22 mouse cellular contexts compared by ENCODE assay signal in the genomic region with DNA sequence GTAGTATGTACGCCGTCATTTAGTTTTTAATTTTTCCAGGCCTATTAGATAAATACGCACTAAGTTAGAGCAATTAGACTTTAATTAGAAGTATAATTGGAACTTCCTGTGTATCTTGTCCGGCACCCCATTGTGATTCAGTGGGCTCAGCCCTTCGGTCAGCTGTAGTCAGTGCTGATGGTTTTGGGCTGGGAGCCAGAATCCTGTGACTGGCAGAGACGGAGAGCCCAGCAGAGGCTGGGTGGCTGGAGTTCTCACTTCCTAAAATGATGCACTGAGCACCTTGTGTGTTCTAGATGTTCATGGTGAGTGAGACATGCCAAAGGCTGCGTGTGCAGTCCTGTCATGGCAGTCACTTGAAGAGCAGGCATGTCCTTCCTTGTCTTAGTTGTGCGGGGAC. TPM values are rescaled to one million over a fixed set of nuclear protein-coding genes. Genes with fewer than 3 reads are reported as not detected.
DNase-seq lines count a peak whose midpoint lies in the region; ATAC-seq lines count a peak whose summit lies in the region.
"Had no signal": no experiment of that assay in that cellular context is flagged by ENCODE, and none has a peak within 500 bp of the region (broad histone marks: within the 10 kb centered on the region; RNA-seq: fewer than 3 reads in every experiment).

No protein-coding gene starts in this region.

- ATAC-seq in forebrain, embryonic 13.5 days = 0 out of 2 replicates have a peak, but pooled peaks have one; percentile 38
- no peak for ATAC-seq in forebrain, embryonic 11.5 days (replicated peaks; ENCODE audit: low FRiP score)
- no peak for ATAC-seq in CD4-positive, CD25-positive, alpha-beta regulatory T cell, adult 4 months
- ATAC-seq: hindbrain, embryonic 16.5 days; midbrain, embryonic 13.5 days had no signal

- H3K9me3 ChIP-seq in forebrain, embryonic 13.5 days (replicated peaks) = no peaks in the 10 kb centered on the region
- H3K9me3 ChIP-seq in forebrain, embryonic 11.5 days (ENCODE audit: control insufficient read depth, low read length) = no peaks in the 10 kb centered on the region
- H3K9me3 ChIP-seq: embryonic facial prominence, embryonic 12.5 days; limb, embryonic 12.5 days; midbrain, embryonic 13.5 days; neural tube, embryonic 12.5 days had no signal

- H3K4me1 ChIP-seq in forebrain, embryonic 13.5 days = peaks cover 3% of the 10 kb centered on the region; the same call in 1 of the 2 replicates
- no peaks in the 10 kb centered on the region for H3K4me1 ChIP-seq in forebrain, embryonic 11.5 days (replicated peaks; ENCODE audit: control insufficient read depth, insufficient read depth, low read length)
- H3K4me1 ChIP-seq: embryonic facial prominence, embryonic 12.5 days; limb, embryonic 12.5 days; midbrain, embryonic 13.5 days; neural tube, embryonic 12.5 days had no signal

- WGBS in forebrain, embryonic 13.5 days = 72% methylated on average over 8 of the region's 8 CpGs
- 88% methylated on average over 8 of the region's 8 CpGs for WGBS in forebrain, embryonic 11.5 days

- no peak overlapping the region for H3K9ac ChIP-seq in forebrain, embryonic 13.5 days
- H3K9ac ChIP-seq in forebrain, embryonic 11.5 days (ENCODE audit: low read length) = no peak overlapping the region
- H3K9ac ChIP-seq: embryonic facial prominence, embryonic 12.5 days; limb, embryonic 12.5 days; midbrain, embryonic 13.5 days; neural tube, embryonic 12.5 days had no signal

- no peak for DNase-seq in forebrain, embryonic 11.5 days (ENCODE audit: low spot score)
- DNase-seq in layer of hippocampus, postnatal 10 days (ENCODE audit: low spot score in 2 of 2) = peak; percentile 15 to 38
- no peak for DNase-seq in layer of hippocampus, adult 9-10 months (ENCODE audit: low spot score)
- peak; percentile 12 for DNase-seq in urinary bladder, postnatal 25 days (ENCODE audit: low spot score)
- no peak for DNase-seq in urinary bladder, postnatal 36 days (ENCODE audit: low spot score in 2 of 2)
- no peak for DNase-seq in neural tube, embryonic 10.5 days (ENCODE audit: extremely low spot score, low spot score)
- DNase-seq: adrenal gland, postnatal 36 days; cerebellum, postnatal 36 days; heart, postnatal 14 days; kidney, adult 18-20 months; lung, postnatal 36 days had no signal

- H3K4me2 ChIP-seq in forebrain, embryonic 13.5 days = no peak overlapping the region
- no peak overlapping the region for H3K4me2 ChIP-seq in forebrain, embryonic 11.5 days (ENCODE audit: low read depth, low read length, severe bottlenecking)
- H3K4me2 ChIP-seq: embryonic facial prominence, embryonic 12.5 days; limb, embryonic 12.5 days; midbrain, embryonic 13.5 days; neural tube, embryonic 12.5 days had no signal

- no peak overlapping the region for H3K4me3 ChIP-seq in forebrain, embryonic 13.5 days
- H3K4me3 ChIP-seq in forebrain, embryonic 11.5 days (ENCODE audit: low read depth, low read length) = no peak overlapping the region
- H3K4me3 ChIP-seq: embryonic facial prominence, embryonic 12.5 days; limb, embryonic 12.5 days; midbrain, embryonic 13.5 days; neural tube, embryonic 12.5 days had no signal

- no peak overlapping the region for H3K27ac ChIP-seq in forebrain, embryonic 13.5 days
- H3K27ac ChIP-seq in forebrain, embryonic 11.5 days (ENCODE audit: low read depth, low read length) = no peak overlapping the region
- H3K27ac ChIP-seq: embryonic facial prominence, embryonic 12.5 days; limb, embryonic 12.5 days; midbrain, embryonic 13.5 days; neural tube, embryonic 12.5 days had no signal

- H3K36me3 ChIP-seq in forebrain, embryonic 13.5 days (ENCODE audit: poor library complexity, severe bottlenecking) = no peaks in the 10 kb centered on the region
- no peaks in the 10 kb centered on the region for H3K36me3 ChIP-seq in forebrain, embryonic 11.5 days (ENCODE audit: control insufficient read depth, insufficient read depth, low read length)
- H3K36me3 ChIP-seq: embryonic facial prominence, embryonic 12.5 days; limb, embryonic 12.5 days; midbrain, embryonic 13.5 days; neural tube, embryonic 12.5 days had no signal

- H3K27me3 ChIP-seq in forebrain, embryonic 13.5 days = no peaks in the 10 kb centered on the region
- no peaks in the 10 kb centered on the region for H3K27me3 ChIP-seq in forebrain, embryonic 11.5 days (ENCODE audit: control insufficient read depth, insufficient read depth, low read length)
- H3K27me3 ChIP-seq: embryonic facial prominence, embryonic 12.5 days; limb, embryonic 12.5 days; midbrain, embryonic 13.5 days; neural tube, embryonic 12.5 days had no signal

RNA-seq across cellular contexts. Expression of a gene that starts 28.4 kb away (rescaled TPM):
- polyA plus RNA-seq in forebrain, embryonic 13.5 days (2015; fragmentation: Nextera tagmentation; extraction: Ambion mirVana) = not detected in 2 replicates
- polyA plus RNA-seq in forebrain, embryonic 11.5 days (2014; fragmentation: Nextera tagmentation; extraction: Ambion mirVana) = 0.16 TPM in 1 of 2 replicates, not detected in the other
- under 1 TPM in 1 of 2 experiments, not detected in 1; 0.27 TPM for total RNA-seq in layer of hippocampus, postnatal 10 days (2021)
- polyA plus RNA-seq in CD4-positive, CD25-positive, alpha-beta regulatory T cell, adult 4 months (2017; shearing (Covaris generic)) = 1 to 10 TPM; 2.4 to 2.8 TPM
- total RNA-seq: gastrocnemius, adult 18-20 months; heart, postnatal 14 days; MEL had no signal
- polyA plus RNA-seq: liver, embryonic 16.5 days; midbrain, embryonic 13.5 days had no signal

RNA-seq across cellular contexts. Expression of a gene that starts 36.6 kb away (rescaled TPM):
- polyA plus RNA-seq in forebrain, embryonic 13.5 days (2015; fragmentation: Nextera tagmentation; extraction: Ambion mirVana) = not detected in 2 replicates
- 0.11 TPM in 1 of 2 replicates, not detected in the other for polyA plus RNA-seq in forebrain, embryonic 11.5 days (2014; fragmentation: Nextera tagmentation; extraction: Ambion mirVana)
- not detected for total RNA-seq in layer of hippocampus, postnatal 10 days (2021)
- not detected for polyA plus RNA-seq in CD4-positive, CD25-positive, alpha-beta regulatory T cell, adult 4 months (2017; shearing (Covaris generic))
- total RNA-seq: adrenal gland, postnatal 36 days; gastrocnemius, adult 18-20 months; left cerebral cortex, adult 18-20 months; MEL had no signal
- polyA plus RNA-seq: embryonic facial prominence, embryonic 12.5 days; hindbrain, embryonic 16.5 days; limb, embryonic 12.5 days; midbrain, embryonic 13.5 days; neural tube, embryonic 12.5 days had no signal

Comparison
In these comparisons a context has a peak if more than half of its experiments do, and no peak if none do; other contexts are left out.
1. DNase-seq: peak in layer of hippocampus, postnatal 10 days (2 of 2) and urinary bladder, postnatal 25 days (single experiment); none in forebrain, embryonic 11.5 days (single experiment), layer of hippocampus, adult 9-10 months (single experiment), urinary bladder, postnatal 36 days (0 of 2) and neural tube, embryonic 10.5 days (single experiment).